ENCODE assay signal across 15 mouse cellular contexts in genomic region chr11:60036537-60037220, GRCm38 (mm10).
"Had no signal": no experiment of that assay in that cellular context is flagged by ENCODE, and none has a peak within 500 bp of the region (broad histone marks: within the 10 kb centered on the region; RNA-seq: fewer than 3 reads in every experiment).

No protein-coding gene starts in this region.

- H3K27me3 ChIP-seq: intestine, embryonic 15.5 days; midbrain, embryonic 13.5 days had no signal

- H3K9ac ChIP-seq: intestine, embryonic 15.5 days; liver, embryonic 14.5 days; lung, embryonic 14.5 days; midbrain, embryonic 13.5 days had no signal

- H3K36me3 ChIP-seq: intestine, embryonic 15.5 days; midbrain, embryonic 13.5 days had no signal

- H3K4me1 ChIP-seq: intestine, embryonic 15.5 days; midbrain, embryonic 13.5 days had no signal

- H3K4me3 ChIP-seq: intestine, embryonic 15.5 days; left cerebral cortex, adult 2 months; midbrain, embryonic 13.5 days had no signal

- DNase-seq: kidney, adult 18-20 months; kidney, postnatal 14 days; layer of hippocampus, postnatal 36 days; lung, embryonic 14.5 days; thymus, adult 2 months; thymus, postnatal 14 days; thymus, postnatal 4 days had no signal

- ATAC-seq: intestine, embryonic 15.5 days; lung, postnatal 0 days; midbrain, embryonic 13.5 days; midbrain, embryonic 16.5 days had no signal

- H3K9me3 ChIP-seq: intestine, embryonic 15.5 days; midbrain, embryonic 13.5 days had no signal

- H3K4me2 ChIP-seq: intestine, embryonic 15.5 days; lung, embryonic 14.5 days; midbrain, embryonic 13.5 days had no signal

- H3K27ac ChIP-seq: intestine, embryonic 15.5 days; left cerebral cortex, adult 2 months; liver, embryonic 14.5 days; macrophage; midbrain, embryonic 13.5 days; stomach, postnatal 0 days had no signal
